ENCODE assay signal across 9 mouse cellular contexts in genomic region chr6:57570170-57570974, GRCm38 (mm10). TPM values are rescaled to one million over a fixed set of nuclear protein-coding genes. Genes with fewer than 3 reads are reported as not detected.
DNase-seq lines count a peak whose midpoint lies in the region; ATAC-seq lines count a peak whose summit lies in the region.
"Had no signal": no experiment of that assay in that cellular context is flagged by ENCODE, and none has a peak within 500 bp of the region (broad histone marks: within the 10 kb centered on the region; RNA-seq: fewer than 3 reads in every experiment).

No protein-coding gene starts in this region.

- 9% methylated on average over 6 of the region's 6 CpGs for WGBS in liver, embryonic 12.5 days (ENCODE audit: insufficient replicate concordance)
- 11% methylated on average over 6 of the region's 6 CpGs for WGBS in liver, embryonic 11.5 days
- WGBS in hindbrain, embryonic 15.5 days, result 16% methylated on average over 6 of the region's 6 CpGs
- 15% methylated on average over 6 of the region's 6 CpGs for WGBS in midbrain, embryonic 14.5 days

- no peak overlapping the region for H3K27ac ChIP-seq in liver, embryonic 12.5 days
- no peak overlapping the region for H3K27ac ChIP-seq in liver, embryonic 11.5 days (ENCODE audit: low read depth, low read length)
- no peak overlapping the region for H3K27ac ChIP-seq in hindbrain, embryonic 15.5 days (replicated peaks)
- H3K27ac ChIP-seq in midbrain, embryonic 14.5 days (replicated peaks; ENCODE audit: low read depth, low read length), result no peak overlapping the region

- H3K4me2 ChIP-seq in liver, embryonic 12.5 days, result no peak overlapping the region
- no peak overlapping the region for H3K4me2 ChIP-seq in liver, embryonic 11.5 days
- H3K4me2 ChIP-seq in hindbrain, embryonic 15.5 days, result no peak overlapping the region
- H3K4me2 ChIP-seq in midbrain, embryonic 14.5 days (ENCODE audit: low read length), result no peak overlapping the region

- ATAC-seq in liver, embryonic 12.5 days, result peak; percentile 24; the same call in 1 of the 2 replicates
- ATAC-seq in liver, embryonic 11.5 days (replicated peaks; ENCODE audit: low FRiP score), result no peak
- peak; percentile 56; the same call in 1 of the 2 replicates for ATAC-seq in hindbrain, embryonic 15.5 days (ENCODE audit: low FRiP score, low read depth)
- peak; percentile 72 for ATAC-seq in midbrain, embryonic 14.5 days (ENCODE audit: low FRiP score, low TSS enrichment)

- no peaks in the 10 kb centered on the region for H3K27me3 ChIP-seq in liver, embryonic 12.5 days (replicated peaks)
- no peaks in the 10 kb centered on the region for H3K27me3 ChIP-seq in liver, embryonic 11.5 days (replicated peaks; ENCODE audit: control insufficient read depth, insufficient read depth, low read length)
- H3K27me3 ChIP-seq in hindbrain, embryonic 15.5 days, result no peaks in the 10 kb centered on the region
- no peaks in the 10 kb centered on the region for H3K27me3 ChIP-seq in midbrain, embryonic 14.5 days (ENCODE audit: control insufficient read depth, insufficient read depth, low read length)

- H3K9me3 ChIP-seq in liver, embryonic 12.5 days (replicated peaks), result no peaks in the 10 kb centered on the region
- no peaks in the 10 kb centered on the region for H3K9me3 ChIP-seq in liver, embryonic 11.5 days (ENCODE audit: control insufficient read depth, low read length)
- no peaks in the 10 kb centered on the region for H3K9me3 ChIP-seq in hindbrain, embryonic 15.5 days
- H3K9me3 ChIP-seq in midbrain, embryonic 14.5 days (ENCODE audit: control insufficient read depth, low read length), result no peaks in the 10 kb centered on the region

- DNase-seq in liver, embryonic 11.5 days (ENCODE audit: low spot score), result no peak
- DNase-seq in R1 (ENCODE audit: low read depth, low spot score), result peak; percentile 61
- DNase-seq in embryo, embryonic 9.5 days (ENCODE audit: extremely low spot score), result peak; percentile 66
- peak; percentile 6 to 33 for DNase-seq in layer of hippocampus, postnatal 36 days
- peak; percentile 90 for DNase-seq in midbrain, embryonic 14.5 days
- DNase-seq in telencephalon, adult 2 months (ENCODE audit: low read depth, low spot score), result peak; percentile 33

- H3K4me3 ChIP-seq in liver, embryonic 12.5 days, result no peak overlapping the region
- H3K4me3 ChIP-seq in liver, embryonic 11.5 days (ENCODE audit: low read depth, low read length), result no peak overlapping the region
- no peak overlapping the region for H3K4me3 ChIP-seq in hindbrain, embryonic 15.5 days
- no peak overlapping the region for H3K4me3 ChIP-seq in midbrain, embryonic 14.5 days (replicated peaks; ENCODE audit: low read depth, low read length)
- H3K4me3 ChIP-seq: myocyte had no signal

- no peak overlapping the region for H3K9ac ChIP-seq in liver, embryonic 12.5 days
- no peak overlapping the region for H3K9ac ChIP-seq in liver, embryonic 11.5 days (ENCODE audit: low read depth, low read length)
- H3K9ac ChIP-seq in hindbrain, embryonic 15.5 days, result no peak overlapping the region
- H3K9ac ChIP-seq in midbrain, embryonic 14.5 days (replicated peaks; ENCODE audit: low read length), result no peak overlapping the region

- H3K36me3 ChIP-seq in liver, embryonic 12.5 days, result no peaks in the 10 kb centered on the region
- H3K36me3 ChIP-seq in liver, embryonic 11.5 days (ENCODE audit: control insufficient read depth, insufficient read depth, low read length), result no peaks in the 10 kb centered on the region
- H3K36me3 ChIP-seq in hindbrain, embryonic 15.5 days, result no peaks in the 10 kb centered on the region
- no peaks in the 10 kb centered on the region for H3K36me3 ChIP-seq in midbrain, embryonic 14.5 days (ENCODE audit: control insufficient read depth, insufficient read depth, low read length)

- no peaks in the 10 kb centered on the region for H3K4me1 ChIP-seq in liver, embryonic 12.5 days
- no peaks in the 10 kb centered on the region for H3K4me1 ChIP-seq in liver, embryonic 11.5 days (replicated peaks; ENCODE audit: control insufficient read depth, insufficient read depth, low read length)
- no peaks in the 10 kb centered on the region for H3K4me1 ChIP-seq in hindbrain, embryonic 15.5 days (replicated peaks)
- H3K4me1 ChIP-seq in midbrain, embryonic 14.5 days (ENCODE audit: control insufficient read depth, insufficient read depth, low read length), result no peaks in the 10 kb centered on the region

RNA-seq across cellular contexts. Expression of gene Herc6, which starts 10.4 kb away (rescaled TPM):
- polyA plus RNA-seq in liver, embryonic 12.5 days (2016; fragmentation: Nextera tagmentation; extraction: Ambion mirVana), result 2.9 and 3.8 TPM in 2 replicates
- 4.6 and 5.2 TPM in 2 replicates for polyA plus RNA-seq in liver, embryonic 11.5 days (2014; fragmentation: Nextera tagmentation; extraction: Ambion mirVana)
- 1.1 and 1.3 TPM in 2 replicates for polyA plus RNA-seq in hindbrain, embryonic 15.5 days (2015; fragmentation: Nextera tagmentation; extraction: Ambion mirVana)
- total RNA-seq in layer of hippocampus, postnatal 36 days (2021), result 1 to 10 TPM; 5.8 to 7.2 TPM
- polyA plus RNA-seq in midbrain, embryonic 14.5 days (2014; fragmentation: Nextera tagmentation; extraction: Ambion mirVana), result 0.89 and 1.5 TPM in 2 replicates

RNA-seq across cellular contexts. Expression of gene Ppm1k, which starts 35.1 kb away (rescaled TPM):
- 2.2 and 2.9 TPM in 2 replicates for polyA plus RNA-seq in liver, embryonic 12.5 days (2016; fragmentation: Nextera tagmentation; extraction: Ambion mirVana)
- polyA plus RNA-seq in liver, embryonic 11.5 days (2014; fragmentation: Nextera tagmentation; extraction: Ambion mirVana), result 3.5 TPM in 2 replicates
- 5.3 and 6.0 TPM in 2 replicates for polyA plus RNA-seq in hindbrain, embryonic 15.5 days (2015; fragmentation: Nextera tagmentation; extraction: Ambion mirVana)
- 10 to 100 TPM; 66.1 to 74.2 TPM for total RNA-seq in layer of hippocampus, postnatal 36 days (2021)
- polyA plus RNA-seq in midbrain, embryonic 14.5 days (2014; fragmentation: Nextera tagmentation; extraction: Ambion mirVana), result 6.6 and 6.8 TPM in 2 replicates
